Mouse (Mus musculus) brain, embryonic 14.5 days (tissue): ENCODE results near the gene Srebf2.

Experiments used
- CTCF ChIP-seq: fragments of 200-500 bp; IDR thresholded peaks from 2 replicates; pipeline ENCODE4 v1.5.1; 2012; ENCODE audit warnings: inconsistent platforms, mild to moderate bottlenecking, moderate library complexity, borderline replicate concordance; ENCODE audit not compliant: insufficient read depth, insufficient read length; ENCODE audit errors: extremely low read depth
- POLR2A ChIP-seq: fragments of 200-500 bp; IDR thresholded peaks from 2 replicates; pipeline ENCODE4 v1.6.1; 2012; ENCODE audit warnings: mild to moderate bottlenecking, inconsistent platforms, borderline replicate concordance; ENCODE audit not compliant: poor library complexity, insufficient read depth, insufficient read length, severe bottlenecking; ENCODE audit errors: extremely low read depth

GRCm38 (mm10) chr15:82202086-82202485 is 55.1 kb downstream of the Srebf2 start:
- TF ChIP-seq CTCF (no peak), POLR2A (no peak)
